Mouse (Mus musculus) kidney, adult 11 months (tissue): Measurements from ENCODE around the gene Tgfbr3.
A peak's percentile ranks its signal among the peaks of the same experiment; 100 is the strongest.

Source experiments
- DNase-seq: peaks from one replicate; pipeline ENCODE4 v3.0.0; 2022

Gene Tgfbr3

GRCm38 (mm10) chr5:107101135-107101534, 188.3 kb downstream of the Tgfbr3 start:
- DNase-seq, result no peak

- no peak for DNase-seq
These were observed 189.8 kb downstream of the Tgfbr3 start for GRCm38 (mm10) chr5:107099634-107100033.

GRCm38 (mm10) chr5:107099076-107099475, 190.4 kb downstream of the Tgfbr3 start:
- DNase-seq, result no peak

- no peak for DNase-seq
These were observed 191.4 kb downstream of the Tgfbr3 start for GRCm38 (mm10) chr5:107098007-107098406.

- DNase-seq, result no peak
These were observed 192.1 kb downstream of the Tgfbr3 start for GRCm38 (mm10) chr5:107097314-107097713.

- DNase-seq, result no peak
These were observed 195.2 kb downstream of the Tgfbr3 start for GRCm38 (mm10) chr5:107094233-107094632.

GRCm38 (mm10) chr5:107093253-107093652, 196.2 kb downstream of the Tgfbr3 start:
- no peak for DNase-seq

GRCm38 (mm10) chr5:107092137-107092536, 197.3 kb downstream of the Tgfbr3 start:
- DNase-seq, result no peak

GRCm38 (mm10) chr5:107089966-107090365, 199.5 kb downstream of the Tgfbr3 start:
- no peak for DNase-seq

GRCm38 (mm10) chr5:107087829-107088808, 201.3 kb downstream of the Tgfbr3 start:
- DNase-seq, result peak; percentile 60

GRCm38 (mm10) chr5:107087291-107087690, 202.1 kb downstream of the Tgfbr3 start:
- DNase-seq, result peak; percentile 70

GRCm38 (mm10) chr5:107086166-107086565, 203.3 kb downstream of the Tgfbr3 start:
- DNase-seq, result no peak

GRCm38 (mm10) chr5:107084431-107084830, 205.0 kb downstream of the Tgfbr3 start:
- no peak for DNase-seq

GRCm38 (mm10) chr5:107082011-107082410, 207.4 kb downstream of the Tgfbr3 start:
- DNase-seq, result no peak

- no peak for DNase-seq
These were observed 208.3 kb downstream of the Tgfbr3 start for GRCm38 (mm10) chr5:107080986-107081624.

GRCm38 (mm10) chr5:107079920-107080319, 209.5 kb downstream of the Tgfbr3 start:
- DNase-seq, result no peak

GRCm38 (mm10) chr5:107079146-107079638, 210.2 kb downstream of the Tgfbr3 start:
- no peak for DNase-seq

- no peak for DNase-seq
These were observed 211.1 kb downstream of the Tgfbr3 start for GRCm38 (mm10) chr5:107078361-107078760.

GRCm38 (mm10) chr5:107077900-107078299, 211.5 kb downstream of the Tgfbr3 start:
- no peak for DNase-seq

GRCm38 (mm10) chr5:107074980-107075583, 214.3 kb downstream of the Tgfbr3 start:
- no peak for DNase-seq

- no peak for DNase-seq
These were observed 215.1 kb downstream of the Tgfbr3 start for GRCm38 (mm10) chr5:107074350-107074749.

GRCm38 (mm10) chr5:107073536-107073935, 215.9 kb downstream of the Tgfbr3 start:
- DNase-seq, result no peak

- no peak for DNase-seq
These were observed 221.3 kb downstream of the Tgfbr3 start for GRCm38 (mm10) chr5:107068146-107068545.
